Mouse (Mus musculus): ENCODE results near the gene 9530068E07Rik.

DNA sequence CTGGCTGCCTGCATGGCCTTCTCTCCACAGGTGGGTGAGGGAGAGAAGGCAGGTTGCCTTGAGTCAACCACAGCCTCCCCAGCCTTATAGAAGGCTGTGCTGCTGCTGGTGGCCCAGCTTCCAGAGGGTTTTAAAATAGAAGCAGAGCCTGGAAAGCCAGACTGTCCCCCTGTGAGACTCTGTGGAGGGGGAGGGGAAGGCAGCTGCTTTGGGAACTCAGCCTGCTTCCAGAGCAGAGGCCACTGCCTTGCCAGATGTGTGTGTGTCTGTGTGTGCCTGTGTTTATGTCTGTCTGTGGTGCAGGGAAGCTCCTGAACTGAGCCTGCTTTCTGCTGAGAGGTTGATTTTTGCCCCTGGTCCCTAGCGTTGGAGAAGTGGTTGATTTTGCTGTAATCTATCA is 31.1 kb upstream of the 9530068E07Rik start:
- TF ChIP-seq ZC3H11A (IDR thresholded peaks at IDR 0.05; ENCODE audit: borderline replicate concordance, low read depth, low read length) (no peak), ZNF384 (IDR thresholded peaks at IDR 0.05; ENCODE audit: low read depth, low read length) (no peak), MAFK (IDR thresholded peaks at IDR 0.05; ENCODE audit: insufficient read depth, low read depth, low read length) (no peak), CHD2 (IDR thresholded peaks at IDR 0.05; ENCODE audit: low read depth, low read length) (no peak), HCFC1 (IDR thresholded peaks at IDR 0.05; ENCODE audit: borderline replicate concordance, insufficient read depth, low read length) (no peak)
